Comparison of ENCODE assay signal across 8 mouse cellular contexts in the genomic region with DNA sequence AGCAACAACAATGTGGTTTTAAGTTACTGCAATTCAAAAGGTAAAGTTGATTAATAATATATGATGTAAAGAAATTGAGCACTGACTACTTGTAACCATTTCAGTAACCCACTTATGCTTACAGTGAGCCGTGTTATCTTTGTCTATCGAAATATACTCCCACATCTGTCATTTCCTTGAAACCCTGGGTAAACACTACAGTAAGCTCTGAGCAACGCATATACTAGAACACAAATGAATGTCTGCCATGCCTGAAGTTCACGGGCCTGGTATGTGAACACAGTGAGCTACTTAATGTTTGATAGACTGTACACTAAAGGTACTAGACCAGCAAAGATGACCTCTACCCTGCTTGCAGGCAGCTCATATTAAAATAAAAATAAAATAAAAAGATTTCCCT. TPM values are rescaled to one million over a fixed set of nuclear protein-coding genes. Genes with fewer than 3 reads are reported as not detected.
DNase-seq lines count a peak whose midpoint lies in the region; ATAC-seq lines count a peak whose summit lies in the region.

No protein-coding gene starts in this region.

- 48% methylated on average over 4 of the region's 4 CpGs for WGBS in heart, embryonic 11.5 days (ENCODE audit: insufficient replicate concordance)
- 86% methylated on average over 4 of the region's 4 CpGs for WGBS in neural tube, embryonic 11.5 days
- 25% methylated on average over 4 of the region's 4 CpGs for WGBS in liver, embryonic 13.5 days (ENCODE audit: insufficient replicate concordance)

- DNase-seq in heart, postnatal 4 days, result no peak
- no peak for DNase-seq in neural tube, embryonic 11.5 days (ENCODE audit: low spot score)
- no peak for DNase-seq in neural tube, embryonic 10.5 days (ENCODE audit: extremely low spot score, low spot score)
- DNase-seq in liver, embryonic 13.5 days, result no peak
- DNase-seq in urinary bladder, postnatal 10 days (ENCODE audit: low spot score), result no peak
- DNase-seq in urinary bladder, postnatal 14 days (ENCODE audit: low spot score), result no peak
- DNase-seq in Muller cell, postnatal 12 days (ENCODE audit: inconsistent ontology term), result no peak

- no peak for ATAC-seq in heart, embryonic 11.5 days (replicated peaks; ENCODE audit: insufficient number of reproducible peaks, low FRiP score, low TSS enrichment)
- no peak for ATAC-seq in neural tube, embryonic 11.5 days (ENCODE audit: insufficient read depth, low FRiP score, low TSS enrichment)
- ATAC-seq in liver, embryonic 13.5 days (ENCODE audit: low read depth), result no peak

- H3K9ac ChIP-seq in heart, embryonic 11.5 days (ENCODE audit: low read depth, low read length), result no peak overlapping the region
- no peak overlapping the region for H3K9ac ChIP-seq in neural tube, embryonic 11.5 days (ENCODE audit: low read length)
- H3K9ac ChIP-seq in liver, embryonic 13.5 days, result peak overlapping the region; percentile 46

- H3K4me1 ChIP-seq in heart, embryonic 11.5 days (ENCODE audit: control insufficient read depth, insufficient read depth, low read length), result peaks cover 8% of the 10 kb centered on the region
- H3K4me1 ChIP-seq in neural tube, embryonic 11.5 days (ENCODE audit: control insufficient read depth, insufficient read depth, low read length), result 0 out of 2 replicates have a peak, but pooled peaks cover 4% of the 10 kb centered on the region
- peaks cover 45% of the 10 kb centered on the region for H3K4me1 ChIP-seq in liver, embryonic 13.5 days (replicated peaks)

- H3K9me3 ChIP-seq in heart, embryonic 11.5 days (replicated peaks; ENCODE audit: control insufficient read depth, low read length), result no peaks in the 10 kb centered on the region
- no peaks in the 10 kb centered on the region for H3K9me3 ChIP-seq in neural tube, embryonic 11.5 days (ENCODE audit: control insufficient read depth, low read length)
- no peaks in the 10 kb centered on the region for H3K9me3 ChIP-seq in liver, embryonic 13.5 days (replicated peaks)

- no peaks in the 10 kb centered on the region for H3K27me3 ChIP-seq in heart, embryonic 11.5 days (ENCODE audit: control insufficient read depth, insufficient read depth, low read length)
- no peaks in the 10 kb centered on the region for H3K27me3 ChIP-seq in neural tube, embryonic 11.5 days (ENCODE audit: control insufficient read depth, insufficient read depth, low read length)
- H3K27me3 ChIP-seq in liver, embryonic 13.5 days, result no peaks in the 10 kb centered on the region

- no peaks in the 10 kb centered on the region for H3K36me3 ChIP-seq in heart, embryonic 11.5 days (ENCODE audit: control insufficient read depth, insufficient read depth, low read length)
- no peaks in the 10 kb centered on the region for H3K36me3 ChIP-seq in neural tube, embryonic 11.5 days (ENCODE audit: control insufficient read depth, insufficient read depth, low read length)
- no peaks in the 10 kb centered on the region for H3K36me3 ChIP-seq in liver, embryonic 13.5 days

- no peak overlapping the region for H3K4me3 ChIP-seq in heart, embryonic 11.5 days (ENCODE audit: low read depth, low read length)
- H3K4me3 ChIP-seq in neural tube, embryonic 11.5 days (ENCODE audit: low read depth, low read length), result no peak overlapping the region
- peak overlapping the region; percentile 98 for H3K4me3 ChIP-seq in liver, embryonic 13.5 days (replicated peaks)

- no peak overlapping the region for H3K27ac ChIP-seq in heart, embryonic 11.5 days (ENCODE audit: low read depth, low read length)
- H3K27ac ChIP-seq in neural tube, embryonic 11.5 days (ENCODE audit: low read depth, low read length), result no peak overlapping the region
- H3K27ac ChIP-seq in liver, embryonic 13.5 days, result peak overlapping the region; percentile 61

- peak overlapping the region; percentile 43 for H3K4me2 ChIP-seq in heart, embryonic 11.5 days
- H3K4me2 ChIP-seq in neural tube, embryonic 11.5 days (ENCODE audit: low read depth), result peak overlapping the region; percentile 20; the same call in 1 of the 2 replicates
- peak overlapping the region; percentile 90 for H3K4me2 ChIP-seq in liver, embryonic 13.5 days

RNA-seq across cellular contexts. Expression of gene Wasl, which starts 2.3 kb away (rescaled TPM):
- polyA plus RNA-seq in heart, embryonic 11.5 days (2014; fragmentation: Nextera tagmentation; extraction: Ambion mirVana), result 37.5 and 47.1 TPM in 2 replicates
- total RNA-seq in heart, postnatal 4 days (2021), result 10 to 100 TPM; 33.8 to 34.7 TPM
- 45.3 and 46.2 TPM in 2 replicates for polyA plus RNA-seq in neural tube, embryonic 11.5 days (2014; fragmentation: Nextera tagmentation; extraction: Ambion mirVana)
- polyA plus RNA-seq in liver, embryonic 13.5 days (2015; fragmentation: Nextera tagmentation; extraction: Ambion mirVana), result 20.8 and 22.6 TPM in 2 replicates

Comparison
In these comparisons a context has a peak if more than half of its experiments do, and no peak if none do; other contexts are left out.
1. H3K4me2 ChIP-seq: peak in every context shown above with its lines; median percentile 90 in liver, embryonic 13.5 days; 43 in heart, embryonic 11.5 days; 20 in neural tube, embryonic 11.5 days.